Mouse (Mus musculus): Measurements from ENCODE around the gene Dnlz. TPM values are rescaled to one million over a fixed set of nuclear protein-coding genes. Genes with fewer than 3 reads are reported as not detected.

The Dnlz gene
- polyA plus RNA-seq, 1 experiment: 35.3 TPM

GRCm38 (mm10) chr2:26315072-26315924 lies 36.6 kb downstream of the Dnlz start, which contains the start of gene Gpsm1:
TSS of gene Gpsm1 (plus strand) at chr2:26315515.
- Histone ChIP-seq H3K4me3 (replicated peaks) (peak within 1 kb of the TSS; percentile 97), H3K4me1 (peaks cover 83% of the 10 kb centered on the region), H3K27me3 (replicated peaks) (peaks cover 24% of the 10 kb centered on the region), H3K36me3 (replicated peaks; ENCODE audit: low read length) (peaks cover 2% of the 10 kb centered on the region), H3K9me3 (no peaks in the 10 kb centered on the region)
- no peak for TF ChIP-seq FLI1 (IDR thresholded peaks at IDR 0.05; ENCODE audit: low read length)

- TF ChIP-seq GATA1 (IDR thresholded peaks at IDR 0.05; ENCODE audit: borderline replicate concordance, low read length) (no peak), FLI1 (IDR thresholded peaks at IDR 0.05; ENCODE audit: low read length) (no peak)
- Histone ChIP-seq H3K36me3 (replicated peaks; ENCODE audit: low read length) (peaks cover 2% of the 10 kb centered on the region), H3K27me3 (replicated peaks) (peaks cover 22% of the 10 kb centered on the region), H3K9me3 (no peaks in the 10 kb centered on the region), H3K4me1 (peaks cover 85% of the 10 kb centered on the region), H3K4me3 (replicated peaks) (peak overlapping the region; percentile 97)
Observed at GRCm38 (mm10) chr2:26314281-26315071, 37.4 kb downstream of the Dnlz start.

- no peak for TF ChIP-seq GATA1 (IDR thresholded peaks at IDR 0.05; ENCODE audit: borderline replicate concordance, low read length)
- TF ChIP-seq FLI1 (IDR thresholded peaks at IDR 0.05; ENCODE audit: low read length): no peak
- peaks cover 21% of the 10 kb centered on the region for H3K27me3 ChIP-seq (replicated peaks)
- H3K4me3 ChIP-seq (replicated peaks): no peak overlapping the region
Observed at GRCm38 (mm10) chr2:26313394-26313793, 38.5 kb downstream of the Dnlz start.

GRCm38 (mm10) chr2:26312812-26313211 lies 39.1 kb downstream of the Dnlz start:
- peak overlapping the region; percentile 14 for H3K4me3 ChIP-seq (replicated peaks)
- H3K27me3 ChIP-seq (replicated peaks): peaks cover 16% of the 10 kb centered on the region
- H3K4me1 ChIP-seq: peaks cover 81% of the 10 kb centered on the region
- H3K9me3 ChIP-seq: no peaks in the 10 kb centered on the region
- TF ChIP-seq FLI1 (IDR thresholded peaks at IDR 0.05; ENCODE audit: low read length) (no peak), GATA1 (IDR thresholded peaks at IDR 0.05; ENCODE audit: borderline replicate concordance, low read length) (no peak)
- no peaks in the 10 kb centered on the region for H3K36me3 ChIP-seq (replicated peaks; ENCODE audit: low read length)

More at GRCm38 (mm10) chr2:26313394-26313793, 38.5 kb downstream of the Dnlz start:
- Histone ChIP-seq H3K9me3 (no peaks in the 10 kb centered on the region), H3K36me3 (replicated peaks; ENCODE audit: low read length) (peaks cover 2% of the 10 kb centered on the region), H3K4me1 (peaks cover 87% of the 10 kb centered on the region)

GRCm38 (mm10) chr2:26311936-26312335 lies 40.0 kb downstream of the Dnlz start:
- no peak for TF ChIP-seq FLI1 (IDR thresholded peaks at IDR 0.05; ENCODE audit: low read length)
- no peak for TF ChIP-seq GATA1 (IDR thresholded peaks at IDR 0.05; ENCODE audit: borderline replicate concordance, low read length)
- H3K4me1 ChIP-seq: peaks cover 73% of the 10 kb centered on the region
- no peaks in the 10 kb centered on the region for H3K36me3 ChIP-seq (replicated peaks; ENCODE audit: low read length)

GRCm38 (mm10) chr2:26309739-26310138 lies 42.2 kb downstream of the Dnlz start:
- Histone ChIP-seq H3K4me1 (peaks cover 63% of the 10 kb centered on the region), H3K36me3 (replicated peaks; ENCODE audit: low read length) (no peaks in the 10 kb centered on the region), H3K9me3 (no peaks in the 10 kb centered on the region), H3K27me3 (replicated peaks) (peaks cover 5% of the 10 kb centered on the region), H3K4me3 (replicated peaks) (no peak overlapping the region)
- no peak for TF ChIP-seq GATA1 (IDR thresholded peaks at IDR 0.05; ENCODE audit: borderline replicate concordance, low read length)
- TF ChIP-seq FLI1 (IDR thresholded peaks at IDR 0.05; ENCODE audit: low read length): no peak

More at GRCm38 (mm10) chr2:26311936-26312335, 40.0 kb downstream of the Dnlz start:
- Histone ChIP-seq H3K9me3 (no peaks in the 10 kb centered on the region), H3K27me3 (replicated peaks) (peaks cover 10% of the 10 kb centered on the region), H3K4me3 (replicated peaks) (peak overlapping the region; percentile 75)

GRCm38 (mm10) chr2:26306702-26307101 lies 45.2 kb downstream of the Dnlz start:
- TF ChIP-seq GATA1 (IDR thresholded peaks at IDR 0.05; ENCODE audit: borderline replicate concordance, low read length): no peak
- no peak for TF ChIP-seq FLI1 (IDR thresholded peaks at IDR 0.05; ENCODE audit: low read length)
- peaks cover 5% of the 10 kb centered on the region for H3K27me3 ChIP-seq (replicated peaks)
- H3K4me3 ChIP-seq (replicated peaks): no peak overlapping the region
- H3K9me3 ChIP-seq: peaks cover 11% of the 10 kb centered on the region
- H3K4me1 ChIP-seq: peaks cover 46% of the 10 kb centered on the region
- H3K36me3 ChIP-seq (replicated peaks; ENCODE audit: low read length): no peaks in the 10 kb centered on the region

- TF ChIP-seq GATA1 (IDR thresholded peaks at IDR 0.05; ENCODE audit: borderline replicate concordance, low read length) (no peak), FLI1 (IDR thresholded peaks at IDR 0.05; ENCODE audit: low read length) (no peak)
- Histone ChIP-seq H3K4me3 (replicated peaks) (no peak overlapping the region), H3K36me3 (replicated peaks; ENCODE audit: low read length) (no peaks in the 10 kb centered on the region), H3K9me3 (peaks cover 11% of the 10 kb centered on the region), H3K27me3 (replicated peaks) (peaks cover 6% of the 10 kb centered on the region), H3K4me1 (peaks cover 43% of the 10 kb centered on the region)
Observed at GRCm38 (mm10) chr2:26305555-26305954, 46.4 kb downstream of the Dnlz start.

- Histone ChIP-seq H3K36me3 (replicated peaks; ENCODE audit: low read length) (no peaks in the 10 kb centered on the region), H3K27me3 (replicated peaks) (peaks cover 13% of the 10 kb centered on the region), H3K4me1 (peaks cover 43% of the 10 kb centered on the region), H3K9me3 (peaks cover 11% of the 10 kb centered on the region), H3K4me3 (replicated peaks) (no peak overlapping the region)
- TF ChIP-seq FLI1 (IDR thresholded peaks at IDR 0.05; ENCODE audit: low read length) (no peak), GATA1 (IDR thresholded peaks at IDR 0.05; ENCODE audit: borderline replicate concordance, low read length) (no peak)
Observed at GRCm38 (mm10) chr2:26304711-26305110, 47.2 kb downstream of the Dnlz start.
